Mouse (Mus musculus) stomach, postnatal 0 days (tissue): ENCODE data around the gene Ccdc9b. TPM values are rescaled to one million over a fixed set of nuclear protein-coding genes. Genes with fewer than 3 reads are reported as not detected.

Source experiments
- ATAC-seq: fragments of 200-750 bp; cut with Nextera tagmentation; 2 replicates; pipeline ENCODE4 v1.8.0; 2017; ENCODE audit not compliant: low FRiP score, low TSS enrichment
- DNase-seq: peaks from one replicate; pipeline ENCODE4 v3.0.0-alpha.2; 2016; ENCODE audit warnings: low spot score
- H3K27ac ChIP-seq: fragments of 300-500 bp; sonication (generic); replicated peaks from 2 replicates; pipeline ENCODE4 v1.5.1; 2014; ENCODE audit warnings: mild to moderate bottlenecking, control low read depth
- H3K27me3 ChIP-seq: fragments of 300-500 bp; sonication (generic); 2 replicates; pipeline ENCODE4 v1.6.1; 2014; ENCODE audit warnings: low read length; ENCODE audit not compliant: control insufficient read depth, insufficient read depth
- H3K36me3 ChIP-seq: fragments of 300-500 bp; sonication (generic); 2 replicates; pipeline ENCODE4 v1.6.1; 2014; ENCODE audit warnings: low read length, mixed read lengths; ENCODE audit not compliant: control insufficient read depth, insufficient read depth
- H3K4me1 ChIP-seq: fragments of 300-500 bp; sonication (generic); replicated peaks from 2 replicates; pipeline ENCODE4 v1.6.1; 2014; ENCODE audit warnings: antibody characterized with exemption; ENCODE audit not compliant: control insufficient read depth, insufficient read depth
- H3K4me2 ChIP-seq: fragments of 300-500 bp; sonication (generic); replicated peaks from 2 replicates; pipeline ENCODE4 v1.6.1; 2014; ENCODE audit warnings: low read depth, mild to moderate bottlenecking, control low read depth, moderate library complexity
- H3K4me3 ChIP-seq: fragments of 300-500 bp; sonication (generic); 2 replicates; pipeline ENCODE4 v1.5.1; 2014; ENCODE audit warnings: low read depth, low read length, control low read depth
- H3K9ac ChIP-seq: fragments of 300-500 bp; sonication (generic); 2 replicates; pipeline ENCODE4 v1.6.1; 2014; ENCODE audit warnings: mild to moderate bottlenecking, low read length, control low read depth, mixed read lengths
- H3K9me3 ChIP-seq: fragments of 300-500 bp; sonication (generic); 2 replicates; pipeline ENCODE4 v1.6.1; 2016; ENCODE audit warnings: low read length; ENCODE audit not compliant: control insufficient read depth
- CTCF ChIP-seq: IDR thresholded peaks from 2 replicates; pipeline ENCODE4 v1.5.1; 2016; ENCODE audit warnings: antibody characterized with exemption, low read depth, mild to moderate bottlenecking, moderate library complexity
- EP300 ChIP-seq: optimal IDR thresholded peaks from 2 replicates; pipeline ENCODE3; 2016; ENCODE audit warnings: antibody characterized with exemption
- WGBS: fragments of 180-500 bp; shearing (Covaris S2); extraction: QIAGEN DNeasy Blood & Tissue Kit; methylation state at CpG from one replicate; pipeline ENCODE4 v1.1.7; 2014; 5-methylcytosine and 5-hydroxymethylcytosine counted together
- polyA plus RNA-seq: library from polyadenylated mRNA; unstranded; fragments of >200 nt; fragmentation: Nextera tagmentation; extraction: Ambion mirVana; gene quantifications from 2 replicates; pipeline ENCODE4 v1.2.1, GENCODE M21; 2015

Ccdc9b gene
- polyA plus RNA-seq, 1 experiment from 2014 or later, result 2.9 TPM

- WGBS, result 54% methylated on average over 12 of the region's 12 CpGs
- H3K36me3 ChIP-seq, result no peaks in the 10 kb centered on the region
- no peak overlapping the region for H3K9ac ChIP-seq
- no peak overlapping the region for H3K27ac ChIP-seq
- no peak for DNase-seq
- H3K4me2 ChIP-seq, result peak overlapping the region; percentile 33
- ATAC-seq, result no peak
- TF ChIP-seq EP300, result no peak
- TF ChIP-seq CTCF, result no peak
- H3K4me3 ChIP-seq, result no peak overlapping the region
- no peaks in the 10 kb centered on the region for H3K4me1 ChIP-seq
- H3K9me3 ChIP-seq, result no peaks in the 10 kb centered on the region
- no peaks in the 10 kb centered on the region for H3K27me3 ChIP-seq
Measured at GRCm38 (mm10) chr2:118790221-118790550, 27.7 kb upstream of the Ccdc9b start.

GRCm38 (mm10) chr2:118789501-118789900 is 27.0 kb upstream of the Ccdc9b start:
- ATAC-seq, result no peak

GRCm38 (mm10) chr2:118786525-118786924 is 24.1 kb upstream of the Ccdc9b start:
- ATAC-seq (no peak), DNase-seq (no peak)
- Histone ChIP-seq H3K4me2 (no peak overlapping the region), H3K36me3 (no peaks in the 10 kb centered on the region), H3K9ac (no peak overlapping the region), H3K9me3 (no peaks in the 10 kb centered on the region), H3K27me3 (no peaks in the 10 kb centered on the region), H3K4me3 (no peak overlapping the region), H3K4me1 (no peaks in the 10 kb centered on the region), H3K27ac (no peak overlapping the region)
- no peak for TF ChIP-seq CTCF
- no peak for TF ChIP-seq EP300
- WGBS, result 66% methylated on average over 5 of the region's 5 CpGs

More at GRCm38 (mm10) chr2:118789501-118789900, 27.0 kb upstream of the Ccdc9b start:
- Histone ChIP-seq H3K9ac (no peak overlapping the region), H3K9me3 (no peaks in the 10 kb centered on the region), H3K27ac (no peak overlapping the region), H3K4me3 (no peak overlapping the region), H3K4me1 (no peaks in the 10 kb centered on the region), H3K36me3 (no peaks in the 10 kb centered on the region), H3K4me2 (no peak overlapping the region), H3K27me3 (no peaks in the 10 kb centered on the region)
- 86% methylated on average over 11 of the region's 11 CpGs for WGBS
- DNase-seq, result no peak
- TF ChIP-seq CTCF (no peak), EP300 (no peak)

- Histone ChIP-seq H3K27me3 (no peaks in the 10 kb centered on the region), H3K4me1 (0 out of 2 replicates have a peak, but pooled peaks cover 3% of the 10 kb centered on the region), H3K4me3 (no peak overlapping the region), H3K36me3 (no peaks in the 10 kb centered on the region), H3K9me3 (no peaks in the 10 kb centered on the region), H3K9ac (no peak overlapping the region), H3K4me2 (no peak overlapping the region), H3K27ac (no peak overlapping the region)
- ATAC-seq, result no peak
- WGBS, result 88% methylated on average over 7 of the region's 7 CpGs
- DNase-seq, result no peak
- no peak for TF ChIP-seq EP300
- TF ChIP-seq CTCF, result no peak
Measured at GRCm38 (mm10) chr2:118783663-118784062, 21.2 kb upstream of the Ccdc9b start.

GRCm38 (mm10) chr2:118783093-118783492 is 20.6 kb upstream of the Ccdc9b start:
- no peaks in the 10 kb centered on the region for H3K36me3 ChIP-seq
- no peak overlapping the region for H3K9ac ChIP-seq
- H3K4me3 ChIP-seq, result no peak overlapping the region
- DNase-seq (no peak), ATAC-seq (no peak)
- H3K4me2 ChIP-seq, result no peak overlapping the region
- 0 out of 2 replicates have a peak, but pooled peaks cover 3% of the 10 kb centered on the region for H3K4me1 ChIP-seq
- TF ChIP-seq CTCF, result no peak
- no peak for TF ChIP-seq EP300
- no peaks in the 10 kb centered on the region for H3K9me3 ChIP-seq
- no peaks in the 10 kb centered on the region for H3K27me3 ChIP-seq
- H3K27ac ChIP-seq, result no peak overlapping the region
- WGBS, result 48% methylated on average over 5 of the region's 5 CpGs

- Histone ChIP-seq H3K4me2 (no peak overlapping the region), H3K9ac (no peak overlapping the region), H3K9me3 (no peaks in the 10 kb centered on the region), H3K4me1 (0 out of 2 replicates have a peak, but pooled peaks cover 3% of the 10 kb centered on the region), H3K27ac (no peak overlapping the region), H3K27me3 (no peaks in the 10 kb centered on the region), H3K4me3 (no peak overlapping the region), H3K36me3 (no peaks in the 10 kb centered on the region)
- no peak for DNase-seq
- TF ChIP-seq EP300 (no peak), CTCF (no peak)
- 63% methylated on average over 4 of the region's 4 CpGs for WGBS
- ATAC-seq, result no peak
Measured at GRCm38 (mm10) chr2:118782303-118782702, 19.8 kb upstream of the Ccdc9b start.
